Mouse (Mus musculus): ENCODE results near the gene Ccdc13.

DNA sequence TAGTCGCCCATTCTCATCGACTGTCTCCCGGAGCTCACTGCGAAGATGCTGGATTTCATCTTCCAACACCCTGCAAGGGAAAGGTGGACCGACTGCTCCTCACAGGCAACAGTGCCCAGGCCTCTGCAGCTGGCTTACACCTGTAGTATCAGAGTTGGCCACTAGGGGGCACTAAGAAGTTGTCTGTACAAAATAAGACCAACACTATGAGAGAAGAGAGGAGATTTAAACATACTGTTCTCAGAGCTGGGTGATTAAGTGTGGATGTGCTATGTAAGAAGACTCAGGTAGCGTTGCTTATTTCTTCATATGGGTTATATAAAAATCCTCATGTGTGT is 8.3 kb downstream of the Ccdc13 start:
- TF ChIP-seq CTCF (conservative IDR thresholded peaks at IDR 0.05; ENCODE audit: insufficient read depth, insufficient read length, low read depth, low read length) (peak; percentile 69), POLR2A (IDR thresholded peaks at IDR 0.05; ENCODE audit: low read depth, low read length) (no peak)

Measured in kidney, adult 2 months (tissue).